Mouse (Mus musculus): ENCODE measurements around the gene Dzank1.
A peak's percentile ranks its signal among the peaks of the same experiment; 100 is the strongest.

Gene Dzank1

DNA sequence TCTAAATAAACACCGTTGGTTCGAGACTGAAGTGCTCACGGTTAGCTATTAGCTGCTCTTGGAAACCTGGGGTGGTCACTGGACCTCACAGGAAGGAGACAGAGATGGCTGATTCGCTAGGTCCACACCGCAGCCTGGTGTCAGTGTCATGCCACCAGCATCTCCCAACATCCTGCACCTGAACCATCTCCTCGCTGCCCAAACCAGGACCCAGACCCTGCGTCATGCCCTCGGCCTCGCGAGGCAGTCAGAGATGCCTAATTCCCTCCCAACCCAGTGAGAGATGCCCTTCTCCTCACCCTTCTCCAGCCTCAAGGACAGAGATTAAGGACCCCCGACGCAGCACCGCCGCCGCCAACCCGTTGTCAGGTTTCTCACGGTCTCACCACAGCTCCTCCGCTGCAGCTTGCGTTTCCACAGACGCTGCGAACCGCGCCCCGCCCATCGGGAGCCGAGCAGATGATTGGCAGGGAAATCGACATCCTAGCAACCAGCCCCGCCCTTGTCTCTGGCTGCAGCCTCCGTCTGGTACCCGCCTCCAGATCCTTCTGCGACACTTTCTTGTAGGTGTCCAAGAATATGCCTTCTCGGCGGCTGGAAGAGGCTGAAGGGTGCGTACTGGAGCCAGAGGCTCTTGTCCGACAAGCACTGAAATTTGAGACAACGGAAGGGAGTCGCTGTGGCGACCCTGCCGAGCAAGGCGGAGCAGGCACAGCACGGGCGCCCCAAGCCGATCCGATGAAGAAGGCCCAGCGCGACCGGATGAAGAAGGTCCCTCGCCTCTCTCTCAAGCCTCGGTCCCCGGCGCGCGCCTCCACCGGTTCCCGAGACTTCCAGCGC is at the start of gene Dzank1, which contains the start of gene Polr3f:
Gene Dzank1, minus strand, starts transcription at position 434 of the 840 bp plus-strand sequence.
Gene Polr3f, plus strand, starts transcription at position 738 of the 840 bp plus-strand sequence.
- peak; percentile 99 for DNase-seq (ENCODE audit: low read depth, low spot score)

DNA sequence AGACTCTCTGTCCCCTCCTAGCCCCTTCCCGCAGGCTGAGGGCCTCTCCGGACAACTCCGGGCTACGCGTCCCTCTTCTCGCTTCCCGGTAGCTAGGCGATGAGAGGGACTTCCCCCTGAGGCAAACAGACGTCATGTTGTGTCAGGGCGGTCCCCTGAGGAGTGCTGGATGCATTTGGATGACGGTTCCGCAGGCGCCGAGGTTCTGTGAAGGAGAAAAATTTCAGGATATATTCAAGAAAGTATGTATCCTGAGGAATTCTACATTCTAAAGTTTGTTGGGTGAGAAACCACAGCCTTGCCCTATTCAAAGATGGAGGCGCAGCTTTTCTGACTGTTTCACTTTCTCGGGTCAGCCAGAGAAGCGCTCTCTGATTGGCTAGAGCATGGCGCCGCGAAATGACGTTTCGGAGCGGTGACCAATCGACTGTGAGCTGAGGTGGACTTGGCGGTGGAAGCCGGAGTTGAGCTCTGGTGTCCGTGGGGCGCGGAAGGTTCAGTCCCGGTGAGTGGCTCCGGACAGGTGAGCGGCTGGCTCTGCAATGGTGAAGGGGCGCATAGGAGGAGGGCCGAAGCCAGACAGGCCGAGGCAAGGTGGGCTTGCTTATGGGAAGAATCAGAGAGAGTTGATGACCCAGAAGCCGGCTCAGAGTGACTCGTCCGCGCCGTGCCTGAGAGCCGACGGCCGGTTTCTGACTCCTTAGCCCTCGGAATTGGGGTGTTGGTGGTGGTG is 28.8 kb upstream of the Dzank1 start, which contains the start of gene Sec23b:
Gene Sec23b, plus strand, starts transcription at position 410 of the 733 bp plus-strand sequence.
- DNase-seq (ENCODE audit: low read depth, low spot score) = peak; percentile 97

DNA sequence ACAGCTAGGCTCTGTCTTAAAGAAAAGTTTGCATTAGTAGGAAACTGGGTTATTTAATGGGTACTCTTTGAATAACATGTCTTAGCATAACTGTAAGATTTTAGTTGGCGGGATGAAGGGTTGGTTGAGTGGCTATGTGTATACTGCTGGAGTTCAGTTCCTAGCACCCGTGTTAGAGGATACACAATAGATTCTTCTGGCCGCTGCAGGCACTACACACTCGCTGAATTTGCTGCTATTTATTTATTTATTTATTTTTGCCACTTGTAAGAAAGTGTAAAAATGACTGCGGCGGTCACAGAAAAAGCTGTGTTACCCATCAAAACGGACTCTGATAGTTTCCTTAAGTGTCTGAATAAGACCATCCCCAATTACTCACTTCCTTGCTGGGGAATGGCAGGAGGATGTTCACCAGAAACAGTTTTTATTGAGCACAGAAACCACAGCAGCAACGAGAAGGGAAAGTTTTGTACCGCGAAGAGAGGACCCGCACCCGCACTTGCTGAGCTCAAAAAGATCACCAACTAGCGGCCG is 28.1 kb upstream of the Dzank1 start:
- DNase-seq (ENCODE audit: low read depth, low spot score) = peak; percentile 2

DNA sequence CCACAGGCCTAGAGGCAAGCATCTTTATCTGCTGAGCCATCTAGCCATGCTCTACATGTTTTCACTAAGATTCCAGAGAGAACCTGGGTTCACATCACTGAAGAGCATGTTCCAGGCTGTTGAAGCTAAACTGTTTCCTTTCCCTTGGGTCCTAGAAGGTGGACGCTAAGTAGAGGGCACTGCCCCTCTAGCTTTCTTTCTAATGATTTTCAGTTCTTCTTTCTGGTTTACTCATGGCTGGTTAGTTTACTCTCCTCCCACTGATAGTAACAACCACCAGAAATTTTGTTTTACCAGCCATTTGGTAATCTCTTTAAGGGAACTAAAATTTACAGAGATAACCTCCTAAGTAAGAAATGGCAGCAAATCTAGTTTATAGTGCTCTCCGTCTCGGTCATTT is 26.7 kb upstream of the Dzank1 start:
- DNase-seq (ENCODE audit: low read depth, low spot score) = no peak

DNA sequence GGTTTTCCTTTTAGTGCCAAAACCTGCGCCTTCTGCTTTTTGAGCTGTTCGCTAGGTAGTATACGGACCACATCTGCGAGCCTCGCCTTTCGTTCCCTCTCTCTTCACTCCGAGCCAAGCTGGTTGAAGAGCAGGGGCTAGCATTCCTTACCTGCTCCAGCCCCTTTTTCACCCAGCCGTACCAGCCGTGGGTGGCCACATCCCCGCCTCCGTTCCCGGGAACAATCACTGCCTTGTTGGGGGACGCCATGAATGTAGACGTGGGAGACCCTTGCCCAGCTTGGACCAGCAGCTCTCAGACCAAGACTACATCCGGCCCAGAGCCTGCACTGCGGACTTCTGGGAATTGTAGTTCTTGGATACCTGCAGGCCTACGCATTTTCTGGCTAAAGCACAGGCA is 23.3 kb upstream of the Dzank1 start, which contains the start of gene Rbbp9:
Gene Rbbp9, minus strand, starts transcription at position 341 of the 400 bp plus-strand sequence.
- peak; percentile 85 for DNase-seq (ENCODE audit: low read depth, low spot score)

DNA sequence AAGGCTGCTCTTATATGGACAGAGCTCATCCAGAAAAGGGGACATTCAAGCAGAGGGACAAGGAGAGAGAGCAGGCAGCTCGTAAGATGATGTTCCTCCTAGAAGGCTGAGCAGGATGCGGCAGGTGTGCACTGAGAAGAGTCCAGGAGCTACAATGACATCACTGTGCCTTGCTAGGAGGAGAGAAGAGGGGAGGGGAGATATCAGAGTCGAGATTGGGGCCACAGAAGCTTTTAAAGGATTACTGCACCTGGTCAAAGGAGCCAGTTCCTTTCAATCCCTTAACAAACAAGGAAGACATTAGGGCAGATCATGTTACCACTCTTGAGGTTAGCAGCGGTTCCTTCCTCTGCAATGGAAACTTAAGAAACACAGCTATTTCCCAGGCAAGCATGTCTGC is 20.3 kb upstream of the Dzank1 start:
- DNase-seq (ENCODE audit: low read depth, low spot score) = no peak

DNA sequence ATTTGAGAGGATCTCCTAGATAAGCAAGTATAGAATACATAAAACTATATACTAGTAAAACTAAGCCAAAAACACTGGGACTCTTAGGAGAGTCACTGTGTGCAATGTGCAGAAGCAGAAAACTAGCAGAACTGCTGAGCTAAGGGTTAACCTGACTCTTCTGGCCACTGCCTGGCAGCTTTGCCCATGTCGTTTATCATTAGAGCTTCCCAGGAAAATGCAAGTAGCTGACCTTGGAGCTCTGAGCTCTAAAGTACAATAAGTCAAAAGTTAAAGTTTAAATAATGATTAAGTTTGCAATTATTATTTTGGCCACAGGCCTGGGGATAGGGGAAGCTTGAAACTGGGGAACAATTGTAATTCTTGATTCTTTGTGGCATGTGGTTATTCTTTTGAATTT is 18.3 kb upstream of the Dzank1 start:
- no peak for DNase-seq (ENCODE audit: low read depth, low spot score)

DNA sequence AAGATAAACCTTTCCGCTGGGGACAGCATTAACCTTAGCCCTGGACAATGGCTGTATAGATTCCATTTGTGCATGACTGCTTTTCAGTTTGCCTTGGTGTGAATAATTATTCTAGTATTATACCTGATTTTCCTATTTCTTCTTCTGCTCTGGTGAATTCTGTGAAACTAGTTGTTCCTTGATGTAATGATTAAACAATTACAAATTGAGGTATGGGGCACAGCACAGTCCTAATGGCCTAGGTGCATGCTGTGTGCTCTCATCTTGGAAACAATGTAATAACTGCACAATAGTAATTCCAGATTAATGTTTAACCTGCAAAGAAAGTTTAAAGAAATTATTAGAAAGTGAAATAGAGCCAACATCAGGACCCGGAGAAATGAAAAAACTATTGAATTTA is 17.8 kb upstream of the Dzank1 start:
- DNase-seq (ENCODE audit: low read depth, low spot score) = no peak

DNA sequence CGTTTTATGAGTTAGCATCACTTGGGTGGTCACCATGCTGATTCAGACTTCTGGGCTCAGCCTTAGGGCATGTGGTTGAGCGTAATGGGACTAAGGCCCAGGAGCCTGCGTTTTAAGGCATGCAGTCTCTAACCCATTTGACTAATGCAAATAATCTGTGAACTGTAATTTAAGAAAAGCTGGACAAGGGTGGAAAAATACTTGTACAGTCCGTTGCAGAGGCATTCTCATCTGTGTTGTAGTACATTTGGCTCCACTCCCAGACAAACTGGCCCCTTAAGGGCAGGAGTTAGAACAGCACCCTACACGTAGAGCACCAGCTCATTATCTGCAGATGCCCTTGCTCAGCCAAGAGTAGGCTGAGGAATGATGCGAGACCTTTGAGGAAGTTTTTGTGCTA is 17.4 kb upstream of the Dzank1 start:
- DNase-seq (ENCODE audit: low read depth, low spot score) = no peak

DNA sequence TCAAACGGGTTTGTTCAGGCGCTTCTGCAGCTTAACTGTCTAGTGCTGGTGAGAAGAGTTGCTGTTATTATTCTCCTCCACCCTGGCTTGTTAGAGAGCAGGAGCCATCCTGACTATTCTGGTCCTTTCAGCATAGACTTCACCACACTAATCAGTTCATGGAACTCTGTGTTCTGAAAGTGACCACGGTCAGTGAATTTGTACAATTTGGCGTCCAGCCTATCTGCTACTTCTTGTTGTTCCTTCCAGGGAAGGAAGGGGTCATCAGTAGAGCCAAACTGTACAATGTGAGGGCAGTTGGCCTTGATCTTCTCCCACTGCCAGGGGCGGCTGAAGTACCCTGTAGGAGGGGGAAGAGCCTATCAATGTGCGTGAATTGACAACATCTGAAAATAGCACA is 16.5 kb upstream of the Dzank1 start:
- no peak for DNase-seq (ENCODE audit: low read depth, low spot score)

DNA sequence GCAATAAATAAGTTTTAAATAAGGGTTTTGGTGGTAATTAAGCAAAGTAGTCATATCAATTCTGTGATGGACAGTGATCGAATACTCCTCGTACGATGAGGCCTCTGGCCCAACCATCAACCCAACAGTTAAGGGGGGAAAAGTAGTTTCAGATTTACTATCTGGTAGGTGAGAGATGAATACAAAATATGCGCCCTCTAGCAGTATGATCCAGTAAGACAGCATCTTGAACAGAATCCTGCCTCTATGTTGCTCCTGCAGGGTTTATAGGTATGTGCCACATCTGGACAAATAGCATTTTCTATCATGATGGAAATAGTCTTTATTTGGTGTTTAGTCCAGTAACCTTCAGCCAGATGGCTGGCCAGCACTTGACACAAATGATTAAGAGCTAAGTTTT is 14.0 kb upstream of the Dzank1 start:
- no peak for DNase-seq (ENCODE audit: low read depth, low spot score)

DNA sequence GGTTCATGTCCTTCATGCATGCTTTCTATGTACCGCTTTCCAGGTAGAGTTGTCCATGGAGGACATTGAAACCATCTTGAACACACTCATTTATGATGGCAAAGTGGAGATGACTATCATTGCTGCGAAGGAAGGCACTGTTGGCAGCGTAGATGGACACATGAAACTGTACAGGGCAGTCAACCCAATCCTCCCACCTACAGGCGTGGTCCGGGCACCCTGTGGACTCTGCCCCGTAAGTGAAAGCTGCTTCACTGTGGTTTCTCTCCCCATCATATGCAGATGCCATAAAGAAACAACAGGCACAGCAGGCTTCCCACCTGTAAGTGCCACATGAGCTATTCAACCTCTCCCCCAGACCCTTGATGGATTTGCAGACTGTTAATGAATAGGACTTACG is 9.9 kb upstream of the Dzank1 start:
- DNase-seq (ENCODE audit: low read depth, low spot score) = no peak

DNA sequence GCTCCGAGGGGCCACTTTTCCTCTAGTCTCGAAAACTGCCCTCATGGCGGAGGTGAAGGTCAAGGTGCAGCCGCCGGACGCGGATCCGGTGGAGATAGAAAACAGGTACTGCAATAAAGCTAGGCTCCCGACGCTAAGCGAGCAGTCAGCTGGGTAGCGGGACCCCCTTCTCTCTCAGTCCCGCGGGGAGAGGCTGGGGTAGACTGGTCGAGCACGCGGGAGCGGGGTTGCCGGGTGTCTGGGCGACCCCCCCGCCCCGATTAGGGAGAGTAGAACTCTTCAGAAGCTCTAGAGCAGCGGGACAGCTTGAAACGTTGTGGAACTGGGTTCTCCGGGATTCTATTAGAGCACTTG is 584 bp upstream of the Dzank1 start:
- DNase-seq (ENCODE audit: low read depth, low spot score) = no peak

DNA sequence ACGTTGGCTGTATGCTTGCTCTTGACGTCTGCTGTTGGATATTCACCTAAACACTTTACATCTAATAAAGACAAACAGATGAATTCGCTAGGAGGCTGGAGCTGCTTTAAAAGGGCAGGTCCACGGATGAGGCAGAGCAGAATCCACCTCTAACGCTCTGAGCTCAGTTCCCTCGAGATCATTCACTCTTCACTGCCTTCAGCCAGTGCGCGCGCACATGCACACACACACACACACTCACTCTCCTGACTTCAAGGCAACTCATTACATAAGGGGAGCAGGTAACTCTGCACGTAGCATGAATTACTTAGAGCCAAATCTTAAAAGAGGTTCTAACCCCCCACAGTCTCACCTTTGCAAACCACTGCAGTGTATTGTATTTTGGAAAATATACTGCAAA is 1.4 kb downstream of the Dzank1 start:
- DNase-seq (ENCODE audit: low read depth, low spot score) = no peak

DNA sequence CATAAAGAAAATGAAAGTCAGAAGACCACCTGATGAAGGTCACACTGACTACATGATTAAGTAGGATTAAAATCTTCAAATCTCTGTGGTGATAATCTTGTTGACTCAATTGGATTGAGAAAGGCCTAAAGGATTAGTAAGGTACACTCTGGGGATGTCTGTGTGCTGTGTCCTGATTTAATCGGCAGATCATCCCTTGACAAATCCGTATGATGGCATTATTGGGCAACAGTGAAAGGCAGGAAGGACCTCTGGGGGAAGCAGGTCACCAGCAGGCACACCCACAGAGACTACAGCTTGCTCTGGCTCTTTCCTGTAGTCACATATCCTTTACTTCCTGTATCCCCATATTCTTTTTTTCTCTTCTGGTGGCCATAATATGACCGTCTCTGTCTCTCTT is 7.4 kb downstream of the Dzank1 start:
- DNase-seq (ENCODE audit: low read depth, low spot score) = no peak

DNA sequence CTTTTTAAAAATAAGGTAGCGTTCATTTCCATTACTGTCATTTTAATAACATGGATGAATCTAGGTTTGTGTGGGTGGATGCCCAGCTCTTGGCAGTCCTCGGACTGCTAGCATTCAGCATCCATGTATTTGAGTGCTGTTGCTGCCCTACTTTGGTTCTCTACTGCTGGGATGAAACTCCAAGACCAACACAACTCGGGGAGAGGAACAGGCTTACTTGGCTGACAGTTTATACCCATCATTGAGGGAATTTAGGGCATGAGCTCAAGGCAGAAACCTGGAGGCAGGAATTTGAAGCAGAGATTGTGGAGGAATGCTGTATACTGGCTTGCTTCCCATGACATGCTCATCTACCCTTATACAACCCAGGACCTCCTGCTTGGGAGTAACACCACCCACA is 12.6 kb downstream of the Dzank1 start:
- no peak for DNase-seq (ENCODE audit: low read depth, low spot score)

DNA sequence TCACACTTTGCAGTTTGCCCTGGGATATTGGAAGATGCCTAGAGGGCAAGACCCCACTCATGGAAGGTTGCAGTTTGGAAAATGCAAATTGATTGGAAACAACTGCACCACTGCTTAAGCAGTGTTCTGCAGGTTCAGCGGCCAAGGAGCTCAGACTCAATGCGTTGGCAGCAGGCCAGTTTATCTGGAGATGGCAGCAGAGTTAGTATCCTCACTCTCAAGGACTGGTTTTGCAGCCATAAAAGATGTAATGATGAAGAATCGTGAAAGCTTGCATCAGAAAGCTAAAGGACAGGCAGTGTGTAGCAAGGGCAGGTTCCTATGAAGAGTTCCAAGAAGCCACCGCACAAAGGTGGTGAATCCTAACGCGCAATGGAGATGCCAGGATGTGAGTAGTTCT is 25.1 kb downstream of the Dzank1 start:
- no peak for DNase-seq (ENCODE audit: low read depth, low spot score)

DNA sequence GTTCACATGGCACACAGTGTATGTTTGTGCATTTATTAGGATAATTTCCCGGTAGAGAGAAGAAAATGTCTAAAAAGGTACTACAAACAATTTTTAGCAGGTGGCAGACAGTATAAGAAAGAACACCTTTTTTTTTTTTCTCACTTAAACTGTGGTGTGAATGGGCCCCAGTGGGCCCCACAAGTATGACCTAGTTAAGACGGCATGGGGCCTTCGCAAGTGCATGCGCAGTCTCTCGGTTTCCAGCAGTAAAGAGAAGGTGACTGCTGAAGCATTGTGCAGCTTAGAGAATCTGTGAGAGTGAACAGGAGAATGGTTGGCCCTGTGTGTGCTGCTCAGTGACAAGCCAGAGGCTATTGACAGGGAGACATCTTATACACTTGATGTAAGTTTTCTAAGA is 37.9 kb downstream of the Dzank1 start:
- no peak for DNase-seq (ENCODE audit: low read depth, low spot score)

DNA sequence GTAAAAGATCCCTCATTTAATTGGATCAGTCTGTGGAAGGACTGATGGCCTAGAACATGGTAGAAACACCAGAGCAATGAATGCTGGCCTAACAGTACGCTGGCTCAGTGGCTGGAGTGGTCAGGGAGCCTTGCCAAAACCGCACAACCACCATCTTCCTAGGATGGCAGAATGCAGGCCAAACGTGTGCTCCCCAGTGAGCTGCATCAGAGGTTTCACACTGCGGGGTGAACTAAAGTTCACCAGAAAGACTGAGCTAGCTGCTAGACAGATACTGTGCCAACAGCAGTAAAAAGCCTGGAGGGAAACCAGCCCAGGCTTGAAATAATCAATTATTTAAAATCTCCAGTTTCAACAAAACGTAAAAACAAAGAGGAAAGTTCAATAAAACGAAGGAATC is 39.7 kb downstream of the Dzank1 start:
- no peak for DNase-seq (ENCODE audit: low read depth, low spot score)

DNA sequence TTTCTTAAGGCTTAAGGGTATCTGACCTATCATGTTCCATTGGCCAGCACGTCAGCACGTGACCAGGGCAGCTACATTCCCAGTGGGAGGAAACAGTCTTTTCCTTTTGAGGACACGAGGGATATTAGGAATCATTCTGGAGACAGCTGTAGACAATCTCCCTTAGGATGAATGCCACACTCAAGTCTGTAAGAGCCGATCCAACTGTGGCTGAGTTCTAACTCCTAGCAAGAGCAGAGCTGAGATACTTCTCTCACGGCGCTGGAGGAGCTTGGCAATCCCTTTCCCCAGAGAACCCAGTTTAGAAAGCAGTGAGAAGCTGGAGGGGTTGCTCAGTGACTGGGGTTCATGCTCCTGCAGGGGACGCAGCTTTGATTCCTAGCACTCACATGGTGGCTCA is 41.8 kb downstream of the Dzank1 start:
- no peak for DNase-seq (ENCODE audit: low read depth, low spot score)

DNA sequence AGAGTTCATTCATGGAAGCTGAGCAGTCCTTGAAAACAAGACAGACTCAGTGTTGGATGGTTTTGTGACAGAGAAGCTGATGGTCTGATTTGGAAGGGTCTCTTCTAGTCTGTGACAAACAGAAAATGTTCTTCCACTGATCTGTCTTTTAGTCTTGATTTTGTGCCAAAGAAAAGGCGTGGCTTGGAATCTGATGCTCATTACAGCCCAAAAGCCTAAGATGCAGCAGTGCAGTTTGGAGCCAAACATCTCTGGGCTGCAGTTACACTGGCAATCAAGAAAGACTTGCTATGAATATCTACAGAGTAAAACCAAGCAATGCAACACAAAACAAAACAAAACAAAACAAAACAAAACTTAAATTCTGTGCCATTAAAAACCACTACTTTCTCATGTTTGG is 43.1 kb downstream of the Dzank1 start:
- DNase-seq (ENCODE audit: low read depth, low spot score) = no peak

DNA sequence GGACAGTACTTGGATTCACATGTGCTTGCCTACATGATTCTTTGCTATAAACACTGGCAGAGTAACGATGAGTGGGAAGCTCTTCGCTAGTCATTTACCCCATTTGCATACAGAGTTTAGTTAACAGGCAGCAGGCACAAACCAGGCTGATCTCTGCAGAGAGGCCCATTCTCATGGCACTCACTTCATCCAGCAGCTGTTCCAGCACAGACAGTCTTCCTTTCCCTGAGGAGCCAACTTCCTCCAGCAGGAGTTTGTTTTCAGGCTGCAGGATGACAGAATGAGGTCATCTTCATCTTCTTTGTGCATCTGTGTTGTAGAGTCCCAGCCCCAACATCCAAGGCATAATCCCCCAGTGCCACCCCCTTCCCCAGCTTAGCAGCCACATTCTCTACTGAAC is 47.8 kb downstream of the Dzank1 start:
- no peak for DNase-seq (ENCODE audit: low read depth, low spot score)

DNA sequence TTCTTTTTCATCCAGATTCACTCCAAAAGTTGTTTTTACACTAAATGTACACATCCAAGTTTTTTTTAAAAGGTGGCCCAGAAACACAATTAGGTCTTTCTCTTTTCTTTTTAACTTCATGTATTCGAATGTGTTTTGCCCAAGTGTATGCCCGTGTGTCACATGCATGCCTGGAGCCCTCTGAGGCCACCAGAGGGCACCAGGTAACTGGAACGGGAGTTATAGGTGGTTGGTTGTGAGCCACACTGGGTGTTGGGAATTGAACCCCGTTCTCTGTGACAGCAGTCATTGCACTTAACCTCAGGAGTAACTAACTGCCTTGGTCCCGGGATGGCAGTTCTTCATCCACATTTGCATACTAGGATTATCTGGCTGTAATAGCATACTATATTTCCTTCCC is 60.0 kb downstream of the Dzank1 start:
- peak; percentile 60 for DNase-seq (ENCODE audit: low read depth, low spot score)
